Mouse (Mus musculus) layer of hippocampus, postnatal 36 days (tissue): ENCODE results near the gene Fastk. TPM values are rescaled to one million over a fixed set of nuclear protein-coding genes. Genes with fewer than 3 reads are reported as not detected.

Experiments
- DNase-seq, 2 experiments: peaks; one replicate each; pipeline ENCODE4 v3.0.0; 2022
- total RNA-seq, 2 experiments: library from RNA; stranded (reverse); gene quantifications; 2 replicates each; pipeline ENCODE4 v1.2.3; 2021

The Fastk gene
- total RNA-seq = 100 to 1,000 TPM; 121 to 144 TPM

- peak; percentile 95 for DNase-seq
Measured at GRCm38 (mm10) chr5:24444746-24445427, at the start of gene Fastk. TSS of gene Fastk (minus strand) at chr5:24445287.

- no peak for DNase-seq
Measured at GRCm38 (mm10) chr5:24492546-24493285, 47.6 kb upstream of the Fastk start.

GRCm38 (mm10) chr5:24490413-24490920 lies 45.4 kb upstream of the Fastk start:
- DNase-seq = no peak

- no peak for DNase-seq
Measured at GRCm38 (mm10) chr5:24486738-24487137, 41.7 kb upstream of the Fastk start.

GRCm38 (mm10) chr5:24486097-24486496 lies 41.0 kb upstream of the Fastk start:
- peak; percentile 82 to 84 for DNase-seq

GRCm38 (mm10) chr5:24484963-24485362 lies 39.9 kb upstream of the Fastk start:
- no peak for DNase-seq

- peak in 1 of 2 experiments; percentile 46 for DNase-seq
Measured at GRCm38 (mm10) chr5:24483326-24483725, 38.2 kb upstream of the Fastk start.

GRCm38 (mm10) chr5:24482247-24483079 lies 37.4 kb upstream of the Fastk start:
- no peak for DNase-seq

- peak; percentile 55 to 60 for DNase-seq
Measured at GRCm38 (mm10) chr5:24481647-24482046, 36.6 kb upstream of the Fastk start.

- DNase-seq = no peak
Measured at GRCm38 (mm10) chr5:24477909-24478308, 32.8 kb upstream of the Fastk start.

- DNase-seq = no peak
Measured at GRCm38 (mm10) chr5:24475476-24476241, 30.6 kb upstream of the Fastk start.

GRCm38 (mm10) chr5:24474723-24475261 lies 29.7 kb upstream of the Fastk start:
- DNase-seq = peak; percentile 73 to 74

GRCm38 (mm10) chr5:24474025-24474722 lies 29.1 kb upstream of the Fastk start:
- DNase-seq = no peak

- DNase-seq = no peak
Measured at GRCm38 (mm10) chr5:24472884-24473619, 28.0 kb upstream of the Fastk start.

- DNase-seq = no peak
Measured at GRCm38 (mm10) chr5:24470600-24470999, 25.5 kb upstream of the Fastk start.

GRCm38 (mm10) chr5:24466762-24467161 lies 21.7 kb upstream of the Fastk start:
- no peak for DNase-seq

- DNase-seq = no peak
Measured at GRCm38 (mm10) chr5:24455613-24456012, 10.5 kb upstream of the Fastk start.

- no peak for DNase-seq
Measured at GRCm38 (mm10) chr5:24455076-24455475, 10.0 kb upstream of the Fastk start.

GRCm38 (mm10) chr5:24453985-24454303 lies 8.9 kb upstream of the Fastk start:
- no peak for DNase-seq

- DNase-seq = peak in 1 of 2 experiments; percentile 38
Measured at GRCm38 (mm10) chr5:24453283-24453984, 8.3 kb upstream of the Fastk start.
